Mouse (Mus musculus): ENCODE data around the gene Hnrnph3. TPM values are rescaled to one million over a fixed set of nuclear protein-coding genes. Genes with fewer than 3 reads are reported as not detected.
"Not testable (repeated sequence)": the region's sequence is repeated elsewhere in the genome, so short reads cannot be mapped to it uniquely, and the experiment has no call there.

Hnrnph3 gene
- 10 to 100 TPM; 49.0 to 58.9 (median 57.1) TPM for total RNA-seq (2022)

DNA sequence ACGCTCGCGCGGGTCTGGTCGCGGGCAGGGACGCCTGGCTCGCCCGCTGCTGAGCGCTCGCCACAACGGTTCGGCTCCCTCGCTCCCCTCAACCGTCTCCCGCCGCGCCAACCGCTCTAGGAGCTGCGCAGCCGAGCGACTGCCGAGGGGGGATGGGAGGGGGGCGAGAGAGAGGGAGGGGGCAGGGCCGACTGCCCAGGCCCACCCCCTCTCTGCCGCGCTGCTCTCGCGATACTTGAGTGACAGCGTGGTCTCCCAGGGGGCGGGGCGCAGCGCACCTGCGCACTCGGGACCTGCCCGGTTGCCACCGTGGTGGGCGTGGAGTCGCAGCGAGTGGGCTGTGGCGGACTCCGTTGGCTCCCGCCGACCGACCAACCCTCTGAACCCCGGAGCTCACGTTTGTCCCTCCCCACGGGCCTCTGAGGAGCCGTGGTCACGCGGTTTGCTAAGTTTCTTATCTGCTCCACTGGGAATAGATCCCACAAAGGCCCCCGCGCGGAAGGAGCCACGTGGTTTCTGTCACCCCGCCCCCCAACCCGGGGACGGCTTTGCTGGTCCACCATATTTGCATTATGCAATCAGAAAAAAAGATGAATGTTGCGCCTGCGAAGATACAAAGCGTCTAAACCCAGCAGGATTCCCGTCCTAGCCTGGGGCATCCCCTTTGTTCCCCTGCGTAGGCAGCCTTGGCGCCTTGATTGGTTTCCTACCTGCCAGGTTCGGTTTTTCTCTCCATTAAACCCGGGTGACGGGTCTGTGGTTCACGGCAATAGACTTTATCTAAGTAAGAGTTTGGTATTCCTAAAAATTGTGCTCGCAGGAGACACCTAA lies at the start of gene Hnrnph3, which contains the start of gene Pbld2:
Hnrnph3 (minus strand) TSS at position 469 of the 831 bp plus-strand sequence.
Pbld2 (plus strand) TSS at position 567 of the 831 bp plus-strand sequence.
- peak; percentile 97 to 98 for DNase-seq (ENCODE audit: low spot score in 2 of 2)

DNA sequence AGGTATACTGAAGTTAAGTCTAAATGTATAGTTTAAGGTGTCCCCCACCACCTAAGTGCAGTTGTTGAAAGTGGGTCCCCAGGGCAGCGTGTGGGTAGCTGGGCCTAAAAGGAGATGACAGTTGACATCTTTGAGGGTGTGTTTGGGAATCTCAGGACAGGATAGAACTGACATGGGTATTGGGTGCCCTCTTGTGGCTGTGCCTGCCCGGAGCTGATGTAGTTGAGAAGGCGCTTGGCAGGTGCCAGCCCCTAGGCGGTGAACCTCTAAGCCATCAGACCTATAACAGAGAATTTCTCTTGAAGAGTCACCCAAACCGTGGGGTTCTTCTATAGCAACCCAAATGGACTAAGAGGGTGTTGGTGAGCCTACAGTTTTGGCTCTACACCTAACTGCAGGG lies 42.0 kb upstream of the Hnrnph3 start:
- DNase-seq (ENCODE audit: low spot score in 2 of 2), result peak; percentile 40 to 82

DNA sequence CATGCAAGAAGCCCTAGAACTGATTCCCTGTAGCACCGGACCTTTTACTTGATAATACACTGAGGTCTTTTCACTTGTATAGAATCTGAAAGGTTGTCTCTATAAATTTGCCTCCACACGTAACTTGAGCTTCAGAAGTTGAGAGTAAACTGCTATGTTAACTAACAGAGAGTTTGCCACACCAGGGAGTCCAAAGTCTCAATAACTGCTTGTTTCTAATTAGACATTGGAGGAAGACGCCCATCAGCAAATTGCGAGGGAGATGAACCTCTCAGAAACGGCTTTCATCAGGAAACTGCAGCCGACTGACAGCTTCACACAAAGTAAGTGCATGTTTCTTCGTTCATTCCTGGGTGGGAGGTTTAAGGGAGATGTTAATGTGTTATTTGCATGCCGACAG lies 41.5 kb upstream of the Hnrnph3 start:
- no peak for DNase-seq (ENCODE audit: low spot score in 2 of 2)

DNA sequence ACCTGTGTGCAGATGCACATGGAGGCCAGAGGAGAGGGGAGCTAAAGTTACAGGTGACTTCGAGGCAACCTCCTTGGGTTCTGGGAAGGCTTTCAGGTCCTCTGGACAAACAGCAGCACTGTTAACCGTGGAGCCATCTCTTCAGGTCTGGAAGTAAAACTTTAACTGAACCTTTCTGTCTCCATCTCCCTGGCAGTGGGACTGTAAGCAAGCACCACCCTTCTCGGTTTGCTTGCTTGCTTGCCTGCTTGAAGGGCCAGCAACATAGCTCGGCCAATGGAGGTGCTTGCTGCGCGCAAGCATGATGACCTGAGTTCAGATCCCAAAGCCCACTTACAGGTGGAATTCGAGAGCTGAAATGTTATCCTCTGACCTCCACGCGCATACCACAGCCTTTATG lies 40.5 kb upstream of the Hnrnph3 start:
- no peak for DNase-seq (ENCODE audit: low spot score in 2 of 2)

DNA sequence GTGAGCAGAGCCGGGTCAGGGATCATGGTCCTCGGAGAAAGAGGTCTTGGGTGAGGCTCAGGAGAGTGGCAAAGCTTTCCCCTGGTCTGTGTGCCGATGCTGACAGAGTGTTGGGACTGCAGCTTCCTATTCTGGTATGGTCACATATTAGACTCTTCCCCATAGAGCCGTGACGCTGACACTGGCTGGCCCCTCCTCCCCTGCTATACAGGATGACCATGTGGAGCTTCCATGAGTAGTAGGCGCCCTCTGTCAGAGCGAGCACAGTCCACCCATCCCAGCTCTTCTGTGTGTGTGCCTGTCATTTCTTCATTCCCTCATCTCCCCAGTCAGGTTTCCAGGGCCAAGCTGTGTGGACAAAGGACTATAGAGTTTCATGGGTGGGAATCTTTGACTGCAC lies 39.3 kb upstream of the Hnrnph3 start:
- DNase-seq (ENCODE audit: low spot score in 2 of 2), result no peak

DNA sequence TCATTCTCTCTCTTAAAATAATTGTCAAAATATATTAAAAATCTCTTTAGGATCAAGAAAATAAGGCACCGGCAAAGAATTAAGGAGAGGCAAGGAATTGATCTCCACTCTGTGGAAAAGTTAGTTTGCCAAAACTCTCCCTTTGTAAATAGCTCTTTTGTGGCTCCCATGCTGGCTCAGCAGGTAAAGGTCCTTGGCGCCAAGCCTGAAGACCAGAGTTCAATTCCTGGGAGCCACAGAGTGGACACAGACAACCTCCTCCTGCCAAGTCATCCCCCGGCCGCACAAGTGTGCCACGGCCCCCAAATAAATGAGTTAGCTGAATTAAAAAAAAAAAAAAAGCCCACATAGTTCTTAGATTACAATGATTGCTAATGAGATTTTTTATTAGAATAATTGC lies 38.7 kb upstream of the Hnrnph3 start:
- no peak for DNase-seq (ENCODE audit: low spot score in 2 of 2)

DNA sequence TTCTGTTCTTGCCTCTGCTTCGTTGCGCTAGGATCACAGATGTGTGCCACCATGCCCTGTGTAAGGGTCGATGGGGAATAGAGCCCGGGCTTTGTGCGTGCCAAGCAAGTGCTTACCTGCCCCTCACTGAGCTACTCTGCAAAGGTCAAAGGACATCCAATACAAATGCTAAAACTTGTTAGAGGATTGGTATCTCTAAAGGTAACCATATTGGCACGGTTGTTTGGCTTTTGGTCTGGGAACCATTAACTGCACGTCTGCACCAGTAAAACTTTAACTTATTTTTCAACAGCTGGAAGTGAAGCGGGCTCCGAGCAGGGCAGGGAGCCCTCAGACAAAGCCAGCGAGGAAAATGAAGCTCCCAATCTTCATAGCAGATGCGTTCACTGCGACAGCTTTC lies 37.2 kb upstream of the Hnrnph3 start:
- DNase-seq (ENCODE audit: low spot score in 2 of 2), result no peak

DNA sequence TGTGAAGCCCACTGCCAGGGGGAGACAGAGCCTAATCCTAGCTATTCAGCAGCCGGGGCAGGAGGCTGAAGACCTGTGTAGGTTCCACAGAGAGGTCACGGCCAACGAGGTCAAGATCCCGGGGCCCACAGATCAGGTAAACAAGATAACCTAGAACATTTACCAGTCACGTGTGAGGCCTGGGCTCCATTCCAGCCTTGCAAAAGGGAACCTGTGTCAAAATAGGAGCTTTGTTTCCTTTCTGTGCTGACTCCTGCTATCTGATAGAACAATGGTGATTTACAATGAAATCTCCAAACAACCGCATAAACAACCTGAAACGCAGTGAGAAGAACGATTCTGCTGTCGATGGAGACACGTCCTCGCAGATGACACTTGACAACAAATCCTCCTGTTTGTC lies 36.4 kb upstream of the Hnrnph3 start:
- DNase-seq (ENCODE audit: low spot score in 2 of 2), result no peak

DNA sequence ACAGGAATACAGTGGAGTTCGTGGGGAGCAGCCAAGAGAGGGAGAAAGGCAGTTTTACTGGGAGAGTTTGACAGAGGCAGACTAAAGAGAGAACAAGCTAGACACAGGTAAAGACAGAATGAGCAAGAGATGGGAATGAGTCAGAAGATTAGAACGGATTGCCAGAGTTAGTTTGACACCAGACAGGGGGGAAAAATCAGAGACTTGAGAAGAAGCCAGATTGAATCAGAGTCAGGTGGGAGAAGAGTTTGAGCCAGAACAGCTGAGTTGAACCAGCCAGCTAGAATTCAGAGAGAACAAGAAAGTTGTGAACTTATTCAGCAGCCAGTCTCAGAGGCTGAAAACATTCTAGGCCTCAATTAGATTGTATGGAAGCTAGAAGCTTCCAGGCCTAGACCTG lies 35.8 kb upstream of the Hnrnph3 start, which contains the start of gene Pbld1:
Pbld1 (plus strand) TSS at position 301 of the 400 bp plus-strand sequence.
- no peak for DNase-seq (ENCODE audit: low spot score in 2 of 2)

DNA sequence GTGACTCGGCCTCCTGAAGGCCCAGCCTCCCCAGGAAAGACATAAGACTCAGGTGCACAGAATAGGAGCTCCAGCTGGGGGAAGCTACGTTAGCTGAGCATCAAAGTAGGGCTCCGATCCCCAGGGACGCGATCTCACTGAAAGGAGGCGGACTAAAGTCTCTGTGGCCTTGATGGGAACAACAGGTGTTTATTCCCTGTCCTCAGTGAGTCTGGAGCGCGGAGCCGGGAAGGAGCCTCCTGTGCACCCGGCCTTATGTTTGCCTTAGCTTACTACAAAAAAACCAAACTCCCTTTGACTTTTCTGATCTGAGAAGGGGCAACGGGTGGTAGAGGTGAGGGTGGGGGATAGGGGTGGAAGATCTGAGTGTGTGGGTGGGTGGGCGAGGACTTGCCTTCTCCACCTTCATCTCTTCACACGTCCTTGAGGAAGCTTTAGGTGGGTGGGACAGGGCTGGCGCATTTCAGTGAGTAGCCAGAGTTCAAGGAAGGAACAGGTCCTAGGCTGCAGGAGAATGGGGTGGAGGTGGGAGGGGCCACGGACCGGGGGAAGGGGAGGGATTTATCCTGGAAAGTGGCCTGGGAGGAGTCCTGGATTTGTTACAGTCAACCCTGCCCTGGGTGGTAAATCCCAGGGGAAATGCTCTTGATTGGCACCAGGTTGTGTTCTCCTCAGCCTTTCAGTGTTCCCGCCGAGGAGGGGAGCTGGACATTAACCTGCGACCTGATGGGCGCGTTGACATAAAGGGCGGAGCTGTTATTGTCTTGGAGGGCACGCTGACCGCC lies 33.1 kb upstream of the Hnrnph3 start:
- DNase-seq (ENCODE audit: low spot score in 2 of 2), result no peak

DNA sequence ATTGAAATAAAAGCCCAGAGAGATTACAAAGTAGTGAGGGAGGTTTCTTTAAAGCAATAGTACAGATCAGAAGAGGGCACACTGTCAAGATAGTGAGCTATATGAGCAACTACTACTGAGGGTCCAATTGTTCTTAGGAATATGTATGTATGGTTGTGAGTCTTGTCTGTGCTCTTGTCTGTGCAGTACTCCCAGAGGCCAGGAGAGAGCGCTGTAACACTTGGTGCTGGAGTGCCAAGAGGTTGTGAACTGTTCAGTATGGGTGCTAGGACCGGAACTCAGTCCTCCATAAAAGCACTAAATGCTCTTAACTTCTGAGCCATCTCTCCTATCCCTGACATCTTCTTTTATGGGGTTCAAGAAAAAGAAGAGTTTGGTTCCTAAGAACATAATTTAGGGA lies 30.6 kb upstream of the Hnrnph3 start:
- DNase-seq (ENCODE audit: low spot score in 2 of 2), result no peak

DNA sequence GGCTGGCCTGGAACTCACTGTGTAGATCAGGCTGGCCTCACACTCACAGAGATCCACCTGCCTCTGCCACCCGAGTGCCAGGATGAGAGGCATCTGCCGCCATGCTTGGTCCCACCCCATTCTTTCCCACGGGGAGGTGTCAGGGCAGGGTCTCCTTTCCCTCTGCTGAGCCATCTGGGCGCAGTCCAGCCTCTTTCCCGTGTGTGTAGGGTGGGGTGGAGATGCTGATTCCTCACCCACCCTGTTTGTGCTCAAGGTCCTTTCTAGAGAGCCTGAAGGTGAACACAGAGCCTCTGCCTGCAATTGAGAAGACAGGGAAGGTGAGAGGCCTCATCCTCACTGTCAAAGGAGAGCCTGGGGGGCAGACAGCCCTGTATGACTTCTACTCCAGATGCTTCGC lies 30.1 kb upstream of the Hnrnph3 start:
- not testable (repeated sequence) for DNase-seq (ENCODE audit: low spot score in 2 of 2)

DNA sequence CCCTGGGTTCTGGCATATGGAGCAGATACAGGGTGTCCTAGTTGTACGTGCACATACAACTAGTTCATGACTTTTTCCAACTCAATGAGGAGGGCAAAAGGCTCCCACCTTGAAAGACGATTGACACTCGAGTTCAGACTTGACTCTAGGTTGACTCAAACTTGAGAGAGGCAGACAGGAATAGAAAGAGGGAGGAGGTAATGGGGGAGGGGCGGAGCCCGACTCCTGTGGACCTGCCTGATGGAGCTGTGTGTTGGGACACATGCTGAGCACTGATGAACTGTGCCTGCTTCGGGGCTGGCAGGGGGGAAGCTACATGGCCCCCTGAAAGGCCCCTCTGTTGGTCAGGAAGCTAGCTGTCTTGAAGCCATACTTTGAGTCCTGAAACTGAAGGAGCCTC lies 29.0 kb upstream of the Hnrnph3 start:
- no peak for DNase-seq (ENCODE audit: low spot score in 2 of 2)

DNA sequence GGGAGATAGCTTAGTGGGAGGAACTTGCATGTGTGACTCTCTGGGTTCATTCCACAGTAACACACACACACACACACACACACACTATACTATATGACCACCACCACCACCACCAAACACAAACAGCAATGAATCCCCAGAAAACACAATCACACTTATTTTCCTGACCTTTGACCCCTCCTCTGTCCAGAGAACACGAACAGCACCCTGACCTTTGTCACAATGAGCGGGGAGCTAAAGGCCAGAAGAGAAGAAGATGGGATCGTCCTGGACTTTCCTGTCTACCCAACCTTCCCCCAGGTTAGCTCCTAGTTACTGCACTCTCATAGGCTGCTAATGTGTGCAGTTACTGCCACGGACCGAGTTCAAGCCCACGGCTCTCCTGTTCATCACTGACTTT lies 28.0 kb upstream of the Hnrnph3 start:
- no peak for DNase-seq (ENCODE audit: low spot score in 2 of 2)

DNA sequence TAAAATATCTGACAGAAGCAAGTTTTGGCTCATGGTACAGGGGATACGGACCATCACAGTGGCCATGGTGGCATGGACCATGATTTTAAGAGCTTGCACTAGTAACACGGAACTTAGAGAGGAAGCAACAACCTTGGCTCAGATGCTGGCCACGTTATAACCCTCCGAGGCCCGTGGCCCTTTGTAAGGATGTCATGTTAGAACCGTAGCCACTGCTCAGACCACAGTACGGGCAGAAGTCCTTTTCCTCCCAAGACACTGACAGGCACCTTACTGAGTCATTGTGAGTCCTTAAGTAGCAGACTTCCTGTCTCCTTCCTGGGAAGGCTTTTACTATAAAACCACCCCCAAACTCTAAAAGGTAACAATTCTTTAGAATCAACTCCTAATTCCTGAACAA lies 27.2 kb upstream of the Hnrnph3 start:
- no peak for DNase-seq (ENCODE audit: low spot score in 2 of 2)

DNA sequence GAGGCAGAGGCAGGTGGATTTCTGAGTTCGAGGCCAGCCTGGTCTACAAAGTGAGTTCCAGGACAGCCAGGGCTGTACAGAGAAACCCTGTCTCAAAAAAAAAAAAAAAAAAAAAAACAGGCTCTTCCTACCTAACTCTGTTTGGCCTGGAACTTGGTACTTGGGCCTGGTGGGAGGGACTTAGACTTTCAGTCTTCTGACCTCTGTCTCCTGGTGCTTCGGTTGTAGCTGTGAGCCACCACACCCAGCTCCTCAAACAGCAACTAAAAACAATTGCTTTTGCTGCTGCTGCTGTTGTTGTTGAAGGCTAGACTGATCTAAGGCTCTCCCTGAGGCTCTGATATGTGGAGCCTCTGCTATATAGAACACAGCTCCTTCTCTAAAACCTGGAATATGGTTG lies 25.1 kb upstream of the Hnrnph3 start:
- no peak for DNase-seq (ENCODE audit: low spot score in 2 of 2)

DNA sequence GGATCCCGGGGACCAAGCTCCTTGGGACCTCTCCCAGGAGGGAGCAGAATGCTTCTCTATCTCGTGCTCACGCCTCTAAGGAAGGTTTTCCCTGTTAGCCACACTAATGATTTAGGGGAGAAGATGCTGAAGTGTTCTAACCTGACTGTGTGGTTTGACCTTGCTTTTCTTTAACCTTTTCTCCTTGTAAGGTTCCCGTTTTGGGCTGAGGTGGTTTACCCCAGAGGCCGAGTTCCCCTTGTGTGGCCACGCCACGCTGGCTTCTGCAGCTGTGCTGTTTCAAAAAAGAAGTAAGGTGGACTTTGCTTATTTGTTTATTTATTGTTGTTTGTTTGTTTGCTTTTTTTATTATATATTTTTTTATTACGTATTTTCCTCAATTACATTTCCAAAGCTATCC lies 23.7 kb upstream of the Hnrnph3 start:
- no peak for DNase-seq (ENCODE audit: low spot score in 2 of 2)

DNA sequence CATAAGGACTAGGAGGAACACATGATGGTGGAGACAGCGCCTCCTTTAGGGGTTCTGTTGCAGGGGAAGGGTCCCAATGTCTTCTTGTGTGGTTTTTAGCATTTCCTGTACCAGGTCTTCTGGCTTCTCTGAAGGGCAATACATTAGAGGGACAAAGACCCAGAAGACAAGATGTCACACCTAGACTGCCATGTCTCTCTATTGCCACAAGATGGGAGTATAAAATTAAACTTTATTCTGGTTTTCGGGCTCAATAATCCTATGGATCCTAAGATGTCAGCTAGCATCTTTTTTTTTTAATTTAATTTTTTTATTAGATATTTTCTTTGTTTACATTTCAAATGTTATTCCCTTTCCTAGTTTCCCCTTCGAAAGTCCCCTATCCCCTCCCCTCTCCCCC lies 19.1 kb upstream of the Hnrnph3 start:
- no peak for DNase-seq (ENCODE audit: low spot score in 2 of 2)

DNA sequence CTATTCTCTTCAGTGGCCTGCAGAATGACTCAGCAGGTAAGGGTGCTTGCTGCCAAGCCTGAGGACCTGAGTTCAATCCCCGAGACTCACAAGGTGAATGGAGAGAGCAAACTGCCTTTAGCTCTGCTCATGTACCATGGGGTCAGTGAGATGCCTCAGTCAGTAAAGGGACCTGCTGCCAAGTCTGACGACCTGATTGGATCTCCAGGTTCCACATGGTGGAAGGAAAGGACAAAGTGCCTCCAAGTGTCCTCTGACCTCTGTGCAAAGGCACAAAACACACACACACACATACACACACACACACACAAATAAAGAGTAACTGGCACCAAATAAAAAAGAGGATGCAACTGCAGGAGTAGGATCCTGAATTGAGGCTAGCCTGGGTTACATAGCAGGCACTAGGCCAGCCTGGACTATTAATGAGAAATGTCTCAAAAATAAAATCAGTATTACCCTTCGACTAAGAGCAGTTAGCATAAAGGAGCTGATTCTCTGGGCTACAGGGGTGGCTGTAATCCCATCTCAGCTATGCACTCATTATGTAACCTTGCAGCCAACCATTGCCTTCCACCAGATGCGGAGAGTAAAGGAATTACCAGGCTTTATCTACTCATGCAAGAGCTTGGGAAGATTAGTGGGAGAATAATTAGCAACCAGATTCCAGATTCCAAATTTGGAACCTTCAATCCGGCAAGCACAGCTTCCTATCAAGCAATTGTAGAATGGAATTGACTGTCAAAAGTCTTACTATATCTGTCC lies 16.0 kb upstream of the Hnrnph3 start:
- no peak for DNase-seq (ENCODE audit: low spot score in 2 of 2)

DNA sequence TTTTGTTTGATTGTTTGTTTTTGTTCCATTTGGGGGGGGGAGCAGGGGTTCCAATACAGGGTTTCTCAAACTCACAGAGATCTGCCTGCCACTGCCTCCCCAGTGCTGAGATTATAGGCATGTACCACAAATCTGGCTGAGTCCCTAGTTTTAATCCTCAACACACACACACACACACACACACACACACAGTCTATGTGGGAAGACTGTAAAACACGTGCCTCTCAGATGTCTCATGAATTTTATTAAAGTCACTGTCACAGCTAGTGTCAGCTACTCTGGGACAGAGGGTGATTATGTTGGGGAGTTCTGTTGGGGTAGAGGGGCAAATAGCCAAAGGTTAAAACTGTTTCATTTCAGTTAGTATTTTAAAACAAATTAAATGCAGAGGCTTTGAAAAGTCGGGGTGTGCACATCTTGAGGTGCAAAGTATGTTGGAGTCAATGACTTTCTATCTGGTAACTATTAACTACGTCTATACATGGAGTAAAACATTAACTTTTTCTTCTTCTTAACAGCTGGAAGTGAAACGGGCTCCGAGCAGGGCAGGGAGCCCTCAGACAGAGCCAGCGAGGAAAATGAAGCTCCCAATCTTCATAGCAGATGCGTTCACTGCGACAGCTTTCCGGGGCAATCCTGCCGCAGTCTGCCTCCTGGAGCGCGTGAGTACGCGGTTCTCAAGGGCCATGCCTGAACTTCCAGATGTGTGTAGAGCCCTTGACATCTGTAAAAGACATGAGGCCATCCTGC lies 14.7 kb upstream of the Hnrnph3 start:
- no peak for DNase-seq (ENCODE audit: low spot score in 2 of 2)

DNA sequence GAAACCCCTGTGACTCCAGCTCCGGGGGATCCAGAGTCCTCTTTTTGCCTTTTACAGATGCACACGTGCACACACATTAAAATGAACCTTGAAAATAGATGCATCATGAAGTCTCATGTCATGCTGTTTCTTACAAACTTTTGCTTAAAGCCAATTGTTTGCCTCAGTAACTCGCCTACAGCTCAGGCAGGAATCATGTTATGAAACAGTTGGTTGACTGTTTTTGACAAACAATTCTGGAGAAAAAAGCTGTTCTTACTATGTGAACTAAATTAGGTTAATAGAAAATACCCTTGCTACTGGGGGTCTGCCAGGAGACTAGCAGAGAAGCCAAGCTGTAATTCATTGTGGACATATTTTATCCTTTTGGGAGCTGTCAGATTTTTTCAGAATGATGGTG lies 8.9 kb upstream of the Hnrnph3 start:
- no peak for DNase-seq (ENCODE audit: low spot score in 2 of 2)

All from layer of hippocampus, adult 8-10 months (tissue).